Mouse (Mus musculus): ENCODE measurements around the gene Umad1. TPM values are rescaled to one million over a fixed set of nuclear protein-coding genes. Genes with fewer than 3 reads are reported as not detected.

Gene Umad1
- polyA plus RNA-seq, 1 experiment from 2014 or later = 31.2 TPM

DNA sequence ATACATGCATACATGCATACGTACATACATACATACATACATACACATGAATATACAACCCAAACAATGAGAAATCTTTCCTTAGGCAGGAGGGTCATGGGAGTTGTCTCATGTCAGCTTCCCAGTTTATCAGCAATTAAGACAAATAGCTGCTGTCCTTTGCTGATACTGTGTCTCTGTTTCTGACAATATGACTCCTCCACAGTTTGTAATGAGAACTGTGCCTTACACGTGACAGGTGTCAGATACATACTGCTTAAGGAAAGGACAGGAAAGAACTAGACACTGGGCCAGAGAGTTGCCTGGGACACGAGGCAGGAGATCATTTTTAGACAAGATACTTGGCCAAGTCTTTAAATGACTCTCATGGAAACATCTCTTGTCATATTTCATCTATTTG lies 215.2 kb downstream of the Umad1 start:
- no peaks in the 10 kb centered on the region for H3K27me3 ChIP-seq
- no peaks in the 10 kb centered on the region for H3K9me3 ChIP-seq (replicated peaks)
- WGBS = 76% methylated on average over 3 of the region's 3 CpGs
- H3K4me2 ChIP-seq (replicated peaks) = no peak overlapping the region
- ATAC-seq (ENCODE audit: low FRiP score) = no peak
- no peak overlapping the region for H3K9ac ChIP-seq
- no peak overlapping the region for H3K27ac ChIP-seq
- no peak overlapping the region for H3K4me3 ChIP-seq
- no peaks in the 10 kb centered on the region for H3K36me3 ChIP-seq
- H3K4me1 ChIP-seq = no peaks in the 10 kb centered on the region

DNA sequence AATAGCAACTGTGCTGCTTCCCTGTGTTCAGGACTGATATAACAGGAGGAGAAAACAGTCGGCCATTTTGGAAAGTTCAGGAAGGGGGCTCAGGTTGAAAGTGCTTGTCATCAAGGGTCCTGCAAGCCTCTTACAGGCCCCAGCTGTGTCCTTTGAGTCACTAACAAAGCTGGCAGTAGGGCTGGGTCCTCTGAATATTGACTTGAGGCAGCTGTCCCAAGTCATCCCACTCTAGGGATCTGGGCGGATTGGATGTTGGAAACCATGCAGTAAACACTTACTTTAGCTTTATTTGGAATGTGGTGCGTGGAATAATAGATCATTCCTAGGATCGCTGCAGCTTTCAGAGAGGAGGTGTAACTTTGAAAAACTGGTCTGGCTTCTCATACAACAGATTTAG lies 215.7 kb downstream of the Umad1 start:
- Histone ChIP-seq H3K27ac (no peak overlapping the region), H3K4me1 (no peaks in the 10 kb centered on the region), H3K4me2 (replicated peaks) (no peak overlapping the region), H3K36me3 (no peaks in the 10 kb centered on the region), H3K4me3 (no peak overlapping the region), H3K27me3 (no peaks in the 10 kb centered on the region), H3K9me3 (replicated peaks) (no peaks in the 10 kb centered on the region), H3K9ac (no peak overlapping the region)
- WGBS = 90% methylated on average over 4 of the region's 4 CpGs
- ATAC-seq (ENCODE audit: low FRiP score) = no peak

DNA sequence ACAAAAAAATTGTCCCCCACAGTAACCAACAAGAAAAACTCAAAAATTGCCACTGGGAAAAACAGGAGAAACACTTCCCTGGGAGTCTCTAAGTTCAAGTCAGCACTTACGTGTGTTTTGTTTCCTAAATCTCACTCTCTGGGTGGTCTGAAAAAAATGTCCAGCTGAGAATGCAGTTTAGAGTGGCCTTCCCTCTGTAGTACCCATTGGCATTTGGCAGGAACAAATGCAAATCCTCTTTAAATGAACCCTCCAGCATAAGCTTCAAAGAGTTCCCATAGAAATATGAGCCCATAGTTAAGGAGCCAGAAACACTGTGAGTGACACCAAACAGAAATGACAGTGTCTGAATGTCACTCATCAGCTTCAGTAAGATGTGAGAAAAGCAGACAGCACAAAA lies 220.1 kb downstream of the Umad1 start:
- no peak for ATAC-seq (ENCODE audit: low FRiP score)
- WGBS = 40% methylated on average over 1 of the region's 1 CpGs

DNA sequence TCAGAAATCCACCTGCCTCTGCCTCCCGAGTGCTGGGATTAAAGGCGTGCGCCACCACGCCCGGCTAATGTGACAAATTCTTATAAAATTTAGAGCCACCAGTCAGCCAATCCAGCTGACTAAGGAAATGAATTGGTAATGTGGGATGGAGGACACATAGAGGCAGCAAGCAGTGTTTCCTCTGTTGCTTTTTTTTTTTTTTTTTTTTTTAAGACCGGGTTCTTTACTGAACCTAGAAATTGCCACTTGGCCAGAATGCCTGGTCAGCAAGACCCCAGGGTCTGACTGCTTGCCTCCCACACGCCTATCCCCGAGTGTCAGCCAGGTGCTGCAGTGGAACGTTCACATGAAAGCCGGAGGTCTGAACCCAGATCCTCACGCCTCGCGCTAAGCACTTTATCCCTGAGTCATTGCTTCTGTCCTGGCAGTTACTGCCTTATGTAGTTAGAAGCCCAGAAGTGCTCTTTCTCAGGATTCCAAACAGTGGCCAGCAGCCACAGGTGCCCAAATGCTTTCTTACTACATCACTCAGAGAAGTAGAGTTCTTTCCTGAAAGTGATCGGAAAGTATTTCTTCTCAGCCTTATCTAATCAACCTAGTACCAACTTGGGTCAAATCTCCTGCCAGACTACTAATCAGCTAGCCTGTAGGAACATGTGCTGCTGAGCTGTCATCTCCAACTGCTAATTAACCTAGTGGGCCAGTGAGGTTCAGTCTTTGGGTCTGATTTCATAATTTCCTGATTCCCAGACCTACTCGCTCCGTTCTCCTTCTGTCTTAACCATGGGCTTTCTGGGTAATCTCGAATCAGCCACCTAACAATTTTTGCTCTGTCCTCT lies 225.6 kb downstream of the Umad1 start:
- 93% methylated on average over 17 of the region's 17 CpGs for WGBS
- ATAC-seq (ENCODE audit: low FRiP score) = no peak

More for the DNA sequence above, 220.1 kb downstream of the Umad1 start:
- no peaks in the 10 kb centered on the region for H3K36me3 ChIP-seq
- H3K27me3 ChIP-seq = no peaks in the 10 kb centered on the region
- H3K9ac ChIP-seq = no peak overlapping the region
- H3K4me2 ChIP-seq (replicated peaks) = no peak overlapping the region
- no peak overlapping the region for H3K4me3 ChIP-seq
- H3K9me3 ChIP-seq (replicated peaks) = no peaks in the 10 kb centered on the region
- no peaks in the 10 kb centered on the region for H3K4me1 ChIP-seq
- H3K27ac ChIP-seq = no peak overlapping the region

DNA sequence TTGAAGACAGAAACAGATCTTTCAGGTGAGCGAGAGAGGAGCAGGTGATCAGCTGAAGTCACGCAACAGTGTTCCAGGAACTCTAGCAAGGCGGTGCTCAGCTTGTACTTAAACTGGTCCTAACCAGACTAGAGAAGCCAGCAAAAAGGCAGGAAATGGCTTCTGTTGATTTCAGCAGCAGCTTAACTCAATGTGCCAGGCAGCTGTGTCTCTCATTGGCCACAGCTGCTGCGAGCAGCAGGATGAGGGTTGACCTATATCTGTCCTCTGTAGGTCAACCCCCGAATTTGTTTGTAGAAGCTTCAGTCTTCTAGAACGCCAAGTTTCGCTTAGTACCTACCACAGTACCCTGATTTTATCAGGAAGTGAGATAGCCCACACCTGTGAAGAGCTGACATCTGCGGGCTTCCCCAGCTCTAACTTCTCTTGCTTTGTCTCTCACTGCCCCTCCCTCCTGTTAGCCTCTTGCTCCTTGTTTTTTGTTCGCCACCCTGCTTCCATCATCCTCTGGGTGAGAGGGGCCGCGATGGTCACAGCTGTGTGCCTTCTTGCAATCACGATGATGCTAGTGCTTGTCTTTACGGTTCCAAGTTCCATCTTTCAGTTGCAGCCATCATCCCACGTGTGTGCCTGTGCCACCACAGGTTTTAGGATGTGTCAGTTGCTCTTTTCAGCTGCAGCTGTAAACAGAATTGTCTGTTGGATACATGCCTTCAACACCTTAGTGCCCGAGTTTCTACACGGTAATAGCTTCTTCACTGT lies 226.5 kb downstream of the Umad1 start:
- WGBS = 88% methylated on average over 16 of the region's 16 CpGs
- no peaks in the 10 kb centered on the region for H3K4me1 ChIP-seq

More for the DNA sequence above, 225.6 kb downstream of the Umad1 start:
- H3K4me1 ChIP-seq = no peaks in the 10 kb centered on the region
- no peak overlapping the region for H3K4me3 ChIP-seq
- no peak overlapping the region for H3K4me2 ChIP-seq (replicated peaks)
- no peaks in the 10 kb centered on the region for H3K27me3 ChIP-seq
- H3K36me3 ChIP-seq = no peaks in the 10 kb centered on the region
- H3K9me3 ChIP-seq (replicated peaks) = no peaks in the 10 kb centered on the region
- no peak overlapping the region for H3K9ac ChIP-seq
- no peak overlapping the region for H3K27ac ChIP-seq

DNA sequence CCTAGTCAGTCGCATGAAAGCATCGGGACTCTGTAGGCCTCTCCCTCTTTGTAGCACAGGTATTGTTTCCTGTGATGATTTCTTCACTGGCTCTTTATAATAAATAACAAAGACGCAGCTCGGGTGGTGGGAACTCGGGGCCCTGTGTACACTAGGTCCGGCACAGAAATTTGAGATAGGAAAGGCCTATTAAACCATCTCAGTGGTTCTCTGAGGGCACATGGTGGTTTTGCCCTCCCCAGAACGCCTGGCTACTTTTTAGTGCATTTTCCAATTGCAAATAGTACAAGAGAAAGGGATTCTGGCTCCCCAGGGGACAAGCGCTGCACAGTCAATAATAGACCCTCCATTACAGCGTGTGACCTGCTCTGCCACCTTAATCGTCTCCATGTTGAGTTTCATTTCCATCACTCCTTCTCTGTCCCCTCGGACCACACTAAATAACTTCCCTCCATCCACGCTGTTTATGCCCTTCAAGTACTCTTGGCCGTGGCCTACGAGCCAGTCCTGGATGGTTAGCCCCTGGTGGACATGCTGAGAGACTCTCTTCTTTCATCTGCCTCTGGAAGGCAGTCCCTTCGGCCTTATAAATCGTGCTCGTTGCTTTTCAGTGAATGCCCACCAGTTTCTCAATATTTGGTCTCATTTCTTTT lies 227.4 kb downstream of the Umad1 start:
- Histone ChIP-seq H3K36me3 (no peaks in the 10 kb centered on the region), H3K4me3 (no peak overlapping the region), H3K4me2 (replicated peaks) (no peak overlapping the region), H3K4me1 (no peaks in the 10 kb centered on the region), H3K9me3 (replicated peaks) (no peaks in the 10 kb centered on the region), H3K27me3 (no peaks in the 10 kb centered on the region), H3K9ac (no peak overlapping the region), H3K27ac (no peak overlapping the region)
- no peak for ATAC-seq (ENCODE audit: low FRiP score)
- 76% methylated on average over 17 of the region's 17 CpGs for WGBS

More for the DNA sequence above, 226.5 kb downstream of the Umad1 start:
- no peaks in the 10 kb centered on the region for H3K9me3 ChIP-seq (replicated peaks)
- no peak overlapping the region for H3K27ac ChIP-seq
- H3K9ac ChIP-seq = no peak overlapping the region
- no peaks in the 10 kb centered on the region for H3K27me3 ChIP-seq
- no peak overlapping the region for H3K4me3 ChIP-seq
- ATAC-seq (ENCODE audit: low FRiP score) = no peak
- no peak overlapping the region for H3K4me2 ChIP-seq (replicated peaks)
- H3K36me3 ChIP-seq = no peaks in the 10 kb centered on the region

DNA sequence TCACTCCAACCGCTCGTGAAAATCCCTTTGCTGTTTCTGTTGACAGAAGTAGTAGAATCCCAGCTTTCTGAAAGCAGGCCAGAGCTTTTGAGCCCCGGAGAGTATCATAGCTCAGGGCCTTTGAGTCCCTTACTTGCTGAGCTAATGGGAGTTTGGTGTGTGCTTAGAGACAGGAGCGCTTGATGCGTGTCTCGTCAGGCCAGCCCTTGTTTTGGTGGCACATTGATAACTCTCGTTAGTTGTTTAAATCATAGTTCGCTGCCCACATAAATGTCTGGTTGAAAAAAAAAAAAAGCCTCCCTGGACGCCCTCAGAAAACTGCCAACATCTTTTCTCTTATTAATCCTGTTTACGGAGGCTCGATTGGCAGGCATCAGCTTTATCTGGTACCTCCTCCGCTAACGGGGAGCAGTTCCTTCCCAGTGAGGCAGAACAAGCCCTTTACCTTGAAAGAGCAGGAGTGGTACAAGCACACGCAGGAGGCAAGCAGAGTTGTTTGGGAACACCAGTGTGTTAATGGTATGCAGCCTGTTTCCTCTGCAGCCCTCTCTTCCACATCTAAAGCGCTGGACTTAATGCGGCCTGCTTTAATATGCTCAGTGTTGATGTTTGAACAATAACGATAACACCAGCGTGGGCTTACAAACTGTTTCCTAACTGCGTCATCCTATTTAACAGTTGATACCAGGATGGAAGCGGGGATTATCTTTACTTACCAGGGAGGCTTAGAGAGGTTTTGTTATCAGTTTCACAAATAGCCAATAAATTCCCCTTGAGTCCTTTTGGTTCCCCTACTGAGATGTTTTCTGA lies 228.2 kb downstream of the Umad1 start:
- Histone ChIP-seq H3K4me1 (no peaks in the 10 kb centered on the region), H3K27ac (no peak overlapping the region), H3K4me3 (no peak overlapping the region), H3K4me2 (replicated peaks) (no peak overlapping the region), H3K27me3 (no peaks in the 10 kb centered on the region), H3K9ac (no peak overlapping the region), H3K9me3 (replicated peaks) (no peaks in the 10 kb centered on the region), H3K36me3 (no peaks in the 10 kb centered on the region)
- no peak for ATAC-seq (ENCODE audit: low FRiP score)
- 69% methylated on average over 20 of the region's 20 CpGs for WGBS

DNA sequence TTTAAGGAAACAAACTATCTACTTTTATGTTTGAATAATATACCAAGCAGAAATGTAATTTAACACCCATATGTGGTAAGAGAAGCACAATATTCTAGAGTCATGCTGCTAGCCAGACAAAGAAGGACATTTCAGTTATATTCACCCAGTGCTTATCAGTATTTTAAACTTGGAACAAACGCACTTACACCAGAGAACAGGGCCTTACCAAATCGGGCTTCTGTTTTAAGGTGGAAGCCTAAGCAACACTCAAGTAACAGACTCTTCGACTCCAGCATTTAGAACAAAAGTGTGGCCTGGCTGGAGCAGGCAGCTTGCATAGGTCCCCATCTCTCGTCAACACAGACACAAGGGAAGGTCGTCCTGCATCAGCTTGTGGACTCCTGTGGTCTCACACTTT lies 229.2 kb downstream of the Umad1 start:
- ATAC-seq (ENCODE audit: low FRiP score) = no peak
- Histone ChIP-seq H3K4me1 (no peaks in the 10 kb centered on the region), H3K4me2 (replicated peaks) (no peak overlapping the region), H3K4me3 (no peak overlapping the region), H3K36me3 (no peaks in the 10 kb centered on the region), H3K27ac (no peak overlapping the region), H3K27me3 (no peaks in the 10 kb centered on the region), H3K9me3 (replicated peaks) (no peaks in the 10 kb centered on the region), H3K9ac (no peak overlapping the region)
- 69% methylated on average over 5 of the region's 5 CpGs for WGBS

DNA sequence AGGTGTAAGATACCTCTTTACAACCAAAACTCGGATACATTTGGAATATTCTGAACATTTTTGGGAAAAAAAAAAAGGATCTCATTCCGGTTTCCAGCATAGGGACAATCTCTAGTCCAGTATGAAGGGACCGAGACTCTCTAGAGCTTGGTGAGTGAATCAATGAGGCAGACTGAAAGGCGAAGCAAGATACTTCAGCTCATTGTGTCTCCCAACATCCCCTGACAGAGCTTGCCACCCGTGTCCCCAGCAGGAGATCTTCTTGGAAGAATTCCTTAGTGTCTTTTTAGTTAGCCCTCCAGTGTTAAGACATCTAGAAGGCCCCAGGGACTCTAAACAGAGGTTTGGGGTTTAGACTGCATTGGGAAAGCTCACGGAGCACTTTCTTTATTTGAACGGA lies 230.2 kb downstream of the Umad1 start:
- WGBS = 73% methylated on average over 7 of the region's 7 CpGs
- H3K27me3 ChIP-seq = no peaks in the 10 kb centered on the region
- no peak for ATAC-seq (ENCODE audit: low FRiP score)
- H3K27ac ChIP-seq = no peak overlapping the region
- H3K9me3 ChIP-seq (replicated peaks) = no peaks in the 10 kb centered on the region
- H3K9ac ChIP-seq = no peak overlapping the region
- H3K4me3 ChIP-seq = no peak overlapping the region
- H3K4me1 ChIP-seq = no peaks in the 10 kb centered on the region
- H3K4me2 ChIP-seq (replicated peaks) = no peak overlapping the region
- H3K36me3 ChIP-seq = no peaks in the 10 kb centered on the region

DNA sequence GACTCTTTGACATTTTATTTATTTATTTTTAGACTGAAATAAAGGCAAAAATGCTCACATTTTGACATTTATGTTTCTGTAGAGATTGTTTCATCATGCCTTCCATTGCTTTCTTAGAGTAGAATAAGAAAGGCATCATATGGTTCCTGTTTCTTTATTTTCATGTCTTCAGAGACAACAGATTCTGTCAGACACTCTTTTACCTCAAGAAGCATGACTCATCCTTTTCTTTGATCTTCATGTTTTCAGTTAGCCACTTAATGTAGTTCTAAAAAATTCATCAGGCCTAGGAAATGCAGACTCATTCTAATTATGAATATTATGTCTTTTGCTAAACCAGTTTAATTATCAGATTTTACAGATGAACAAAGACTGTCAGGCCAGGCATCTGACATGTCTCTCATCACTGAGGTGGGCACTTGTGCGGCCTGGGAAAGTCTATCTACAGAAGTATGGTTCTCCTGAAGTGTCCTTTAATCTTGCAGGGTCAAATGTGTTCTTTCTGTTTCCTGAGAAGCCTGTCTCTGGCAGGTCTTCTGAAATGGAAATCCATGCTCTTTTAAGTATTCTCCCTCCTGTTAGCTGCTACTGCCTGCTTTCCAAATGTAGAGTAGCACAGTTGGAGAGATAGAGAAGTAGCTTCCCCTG lies 231.0 kb downstream of the Umad1 start:
- Histone ChIP-seq H3K4me1 (no peaks in the 10 kb centered on the region), H3K27ac (no peak overlapping the region), H3K4me3 (no peak overlapping the region), H3K27me3 (no peaks in the 10 kb centered on the region), H3K36me3 (no peaks in the 10 kb centered on the region), H3K4me2 (replicated peaks) (no peak overlapping the region), H3K9me3 (replicated peaks) (no peaks in the 10 kb centered on the region), H3K9ac (no peak overlapping the region)
- no peak for ATAC-seq (ENCODE audit: low FRiP score)
- WGBS = 86% methylated on average over 1 of the region's 1 CpGs

DNA sequence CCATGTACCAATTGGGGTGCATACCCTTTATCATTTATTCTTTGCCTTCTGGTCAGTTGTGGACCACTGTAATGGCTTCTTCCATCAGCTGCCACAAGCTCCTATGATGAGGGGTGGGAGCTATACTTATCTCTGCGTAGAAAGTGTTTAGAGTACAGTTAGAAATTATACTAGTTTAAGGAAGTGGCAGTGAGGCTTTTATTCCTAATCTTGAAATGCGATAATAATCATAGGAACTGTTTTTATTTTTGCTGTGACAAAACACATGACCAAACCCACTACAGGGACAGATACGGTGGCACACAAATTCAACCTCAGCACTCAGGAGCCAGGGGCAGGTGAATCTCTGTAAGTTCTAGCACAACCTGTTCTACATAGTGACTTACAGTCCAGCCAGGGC lies 233.2 kb downstream of the Umad1 start:
- H3K9me3 ChIP-seq (replicated peaks) = no peaks in the 10 kb centered on the region
- H3K4me1 ChIP-seq = no peaks in the 10 kb centered on the region
- no peak overlapping the region for H3K4me3 ChIP-seq
- no peaks in the 10 kb centered on the region for H3K27me3 ChIP-seq
- no peak overlapping the region for H3K27ac ChIP-seq
- H3K4me2 ChIP-seq (replicated peaks) = no peak overlapping the region
- ATAC-seq (ENCODE audit: low FRiP score) = no peak
- no peaks in the 10 kb centered on the region for H3K36me3 ChIP-seq
- H3K9ac ChIP-seq = no peak overlapping the region
- WGBS = 92% methylated on average over 3 of the region's 3 CpGs
